Mouse (Mus musculus) adrenal gland, postnatal 25 days (tissue): ENCODE results near the gene Sema3e. TPM values are rescaled to one million over a fixed set of nuclear protein-coding genes. Genes with fewer than 3 reads are reported as not detected.
A peak's percentile ranks its signal among the peaks of the same experiment; 100 is the strongest.

Experiments used
- DNase-seq: peaks from one replicate; pipeline ENCODE4 v3.0.0; 2021; ENCODE audit warnings: mixed read lengths
- total RNA-seq: library from RNA; stranded (reverse); gene quantifications from 2 replicates; pipeline ENCODE4 v1.2.3, GENCODE M21; 2021

The Sema3e gene
- total RNA-seq, 1 experiment from 2014 or later: 0.21 TPM

GRCm38 (mm10) chr5:14073152-14073551 lies 48.1 kb downstream of the Sema3e start:
- peak; percentile 61 for DNase-seq

GRCm38 (mm10) chr5:14088100-14088499 lies 63.0 kb downstream of the Sema3e start:
- no peak for DNase-seq

- no peak for DNase-seq
Observed at GRCm38 (mm10) chr5:14089875-14090608, 65.0 kb downstream of the Sema3e start.

GRCm38 (mm10) chr5:14090609-14090969 lies 65.5 kb downstream of the Sema3e start:
- DNase-seq: no peak

GRCm38 (mm10) chr5:14092262-14092776 lies 67.2 kb downstream of the Sema3e start:
- no peak for DNase-seq

GRCm38 (mm10) chr5:14096196-14096595 lies 71.1 kb downstream of the Sema3e start:
- no peak for DNase-seq

GRCm38 (mm10) chr5:14098677-14099076 lies 73.6 kb downstream of the Sema3e start:
- DNase-seq: no peak

- DNase-seq: no peak
Observed at GRCm38 (mm10) chr5:14107365-14107764, 82.3 kb downstream of the Sema3e start.

- DNase-seq: no peak
Observed at GRCm38 (mm10) chr5:14109001-14109400, 83.9 kb downstream of the Sema3e start.

- DNase-seq: no peak
Observed at GRCm38 (mm10) chr5:14111401-14111800, 86.3 kb downstream of the Sema3e start.

- no peak for DNase-seq
Observed at GRCm38 (mm10) chr5:14121902-14122301, 96.8 kb downstream of the Sema3e start.

- DNase-seq: no peak
Observed at GRCm38 (mm10) chr5:14126591-14126990, 101.5 kb downstream of the Sema3e start.

- no peak for DNase-seq
Observed at GRCm38 (mm10) chr5:14135929-14136328, 110.9 kb downstream of the Sema3e start.

GRCm38 (mm10) chr5:14138725-14139124 lies 113.6 kb downstream of the Sema3e start:
- no peak for DNase-seq

- no peak for DNase-seq
Observed at GRCm38 (mm10) chr5:14162579-14162978, 137.5 kb downstream of the Sema3e start.

- DNase-seq: no peak
Observed at GRCm38 (mm10) chr5:14163280-14163679, 138.2 kb downstream of the Sema3e start.

GRCm38 (mm10) chr5:14167776-14168175 lies 142.7 kb downstream of the Sema3e start:
- DNase-seq: no peak

GRCm38 (mm10) chr5:14173355-14174183 lies 148.5 kb downstream of the Sema3e start:
- DNase-seq: no peak

- no peak for DNase-seq
Observed at GRCm38 (mm10) chr5:14180571-14180970, 155.5 kb downstream of the Sema3e start.

GRCm38 (mm10) chr5:14182156-14182555 lies 157.1 kb downstream of the Sema3e start:
- no peak for DNase-seq

GRCm38 (mm10) chr5:14195172-14195819 lies 170.2 kb downstream of the Sema3e start:
- DNase-seq: no peak

GRCm38 (mm10) chr5:14198344-14199040 lies 173.4 kb downstream of the Sema3e start:
- no peak for DNase-seq
